Mouse (Mus musculus) leukemia stem cell, adult 10-12 weeks (primary cell): ENCODE results near the gene Ms4a4b. TPM values are rescaled to one million over a fixed set of nuclear protein-coding genes. Genes with fewer than 3 reads are reported as not detected.

Experiments
- polyA plus RNA-seq: library from polyadenylated mRNA; stranded (reverse); fragments of >175 nt; gene quantifications from 2 replicates; pipeline ENCODE4 v1.2.3, GENCODE M21; 2012; ENCODE audit warnings: low replicate concordance

Ms4a4b gene
- 4.0 and 15.1 TPM in 2 replicates for polyA plus RNA-seq

GRCm38 (mm10) chr19:11443338-11443737 is at the start of gene Ms4a4b:
Gene Ms4a4b, plus strand, starts transcription at chr19:11443553.

GRCm38 (mm10) chr19:11404527-11404926 is 38.8 kb upstream of the Ms4a4b start, which contains the start of gene Ms4a4c:
Gene Ms4a4c, plus strand, starts transcription at chr19:11404770.

GRCm38 (mm10) chr19:11469215-11469614 is 25.9 kb downstream of the Ms4a4b start, which contains the start of gene Ms4a6c:
Gene Ms4a6c, plus strand, starts transcription at chr19:11469366.

GRCm38 (mm10) chr19:11485746-11486145 is 42.4 kb downstream of the Ms4a4b start, which contains the start of gene Gm8369:
Gene Gm8369, plus strand, starts transcription at chr19:11485938.

GRCm38 (mm10) chr19:11516246-11516645 is 72.9 kb downstream of the Ms4a4b start, which contains the start of gene Ms4a6b:
Gene Ms4a6b, plus strand, starts transcription at chr19:11516512.

Other genes with a start within 250 kb of the Ms4a4b start
- not detected in 2 replicates for gene Ms4a13, start 246.8 kb upstream of the Ms4a4b start, polyA plus RNA-seq
- gene Ms4a12, start 211.1 kb upstream of the Ms4a4b start, polyA plus RNA-seq, result not detected in 2 replicates
- gene Ms4a1, start 177.3 kb upstream of the Ms4a4b start, polyA plus RNA-seq, result 0.55 and 3.7 TPM in 2 replicates
- not detected in 2 replicates for gene Ms4a5, start 159.7 kb upstream of the Ms4a4b start, polyA plus RNA-seq
- gene Ms4a14, start 129.1 kb upstream of the Ms4a4b start, polyA plus RNA-seq, result not detected in 2 replicates
- gene Ms4a7, start 107.4 kb upstream of the Ms4a4b start, polyA plus RNA-seq, result 2.1 TPM in 1 of 2 replicates, not detected in the other
- 0.23 and 0.44 TPM in 2 replicates for gene Ms4a4a, start 68.0 kb upstream of the Ms4a4b start, polyA plus RNA-seq
- 0.14 and 0.82 TPM in 2 replicates for gene Ms4a4c, start 38.8 kb upstream of the Ms4a4b start, polyA plus RNA-seq
- 0.66 and 1.0 TPM in 2 replicates for gene Ms4a6c, start 25.8 kb downstream of the Ms4a4b start, polyA plus RNA-seq
- gene Gm8369, start 42.4 kb downstream of the Ms4a4b start, polyA plus RNA-seq, result 0.20 and 0.48 TPM in 2 replicates
- gene Ms4a6b, start 73.0 kb downstream of the Ms4a4b start, polyA plus RNA-seq, result 0.47 and 1.1 TPM in 2 replicates
- 0.19 TPM in 1 of 2 replicates, not detected in the other for gene Ms4a4d, start 93.2 kb downstream of the Ms4a4b start, polyA plus RNA-seq
- gene Ms4a6d, start 161.3 kb downstream of the Ms4a4b start, polyA plus RNA-seq, result 0.82 and 1.2 TPM in 2 replicates
- gene Ms4a2, start 180.2 kb downstream of the Ms4a4b start, polyA plus RNA-seq, result not detected in 2 replicates
- gene Ms4a3, start 197.3 kb downstream of the Ms4a4b start, polyA plus RNA-seq, result not detected in 2 replicates
- 0.39 TPM in 1 of 2 replicates, not detected in the other for gene Oosp2, start 217.0 kb downstream of the Ms4a4b start, polyA plus RNA-seq
- not detected in 2 replicates for gene Oosp1, start 247.6 kb downstream of the Ms4a4b start, polyA plus RNA-seq